Mouse (Mus musculus) urinary bladder, postnatal 36 days (tissue): Measurements from ENCODE around the gene Uap1l1.
A peak's percentile ranks its signal among the peaks of the same experiment; 100 is the strongest.

Source experiments
- DNase-seq, 2 experiments: peaks; one replicate each; pipeline ENCODE4 v3.0.0; 2022; ENCODE audit warnings: low spot score in 2 of 2, mixed read lengths in 1 of 2

The Uap1l1 gene

DNA sequence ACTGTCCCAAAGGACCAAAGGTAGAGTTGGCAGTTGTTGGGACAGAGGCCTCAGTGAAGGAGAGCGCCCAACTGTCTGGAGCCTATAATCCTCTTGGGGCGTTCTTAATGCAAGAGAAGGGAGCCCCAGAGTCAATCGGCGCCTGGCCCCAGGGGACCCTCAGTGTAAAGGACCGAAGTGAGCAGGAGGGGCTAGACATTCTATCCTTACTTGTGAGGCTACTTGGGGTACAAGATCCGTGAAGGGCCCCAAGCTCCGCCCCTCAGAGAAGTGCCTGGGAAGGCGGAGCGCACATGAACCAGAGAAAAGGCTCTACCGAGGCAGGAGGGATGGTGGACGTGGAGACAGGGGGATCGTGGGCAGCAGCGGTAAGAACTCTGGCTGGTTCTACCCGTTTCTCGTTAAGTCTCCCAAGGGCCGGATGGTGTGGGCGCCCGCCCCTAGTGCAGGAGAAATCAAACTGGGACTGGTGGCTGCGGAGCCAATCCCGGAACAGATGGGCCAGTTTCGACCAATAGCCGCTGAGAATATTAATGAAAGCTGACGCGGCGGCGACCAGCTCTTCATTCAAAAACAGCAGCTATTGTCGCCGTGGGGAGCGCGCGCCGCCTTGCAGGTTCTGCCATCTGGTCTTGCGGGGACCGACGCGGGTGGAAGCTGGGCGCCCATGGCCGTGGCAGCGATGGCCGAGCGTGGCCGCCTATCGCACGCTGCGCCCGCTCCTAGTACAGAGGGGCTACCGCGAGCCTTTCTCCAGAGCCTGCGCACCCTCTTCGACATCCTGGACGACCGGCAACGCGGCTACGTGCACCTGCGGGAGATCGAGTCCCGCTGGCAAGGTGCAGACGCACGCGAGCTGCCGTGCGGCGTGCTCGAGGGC, 6.5 kb upstream of the Uap1l1 start, which contains the start of gene Sapcd2:
Gene Sapcd2, plus strand, starts transcription at position 558 of the 880 bp plus-strand sequence.
- peak; percentile 75 to 86 for DNase-seq

DNA sequence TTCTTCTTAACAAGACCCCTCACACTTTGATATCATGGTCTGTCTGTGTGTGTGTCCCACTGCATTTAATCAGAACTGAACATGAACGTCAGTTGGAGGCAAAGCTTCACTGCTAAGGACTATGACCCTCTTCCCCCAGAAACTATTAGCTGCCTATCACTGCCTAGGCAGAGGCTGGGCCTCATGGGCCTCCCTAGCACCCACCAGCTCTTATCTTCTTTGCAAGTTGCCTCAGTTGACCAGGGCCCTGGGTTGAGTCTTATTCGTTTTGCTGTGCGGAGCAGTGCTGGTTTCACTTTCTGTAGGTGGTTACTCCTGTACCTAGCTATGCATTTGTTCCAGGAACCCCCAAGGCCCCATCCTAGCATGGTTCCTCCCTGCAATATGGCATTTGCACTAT, 4.5 kb upstream of the Uap1l1 start:
- no peak for DNase-seq

- no peak for DNase-seq
Measured at GRCm38 (mm10) chr2:25364761-25365090, 756 bp downstream of the Uap1l1 start.

- no peak for DNase-seq
Measured at GRCm38 (mm10) chr2:25364313-25364712, 1.2 kb downstream of the Uap1l1 start.

DNA sequence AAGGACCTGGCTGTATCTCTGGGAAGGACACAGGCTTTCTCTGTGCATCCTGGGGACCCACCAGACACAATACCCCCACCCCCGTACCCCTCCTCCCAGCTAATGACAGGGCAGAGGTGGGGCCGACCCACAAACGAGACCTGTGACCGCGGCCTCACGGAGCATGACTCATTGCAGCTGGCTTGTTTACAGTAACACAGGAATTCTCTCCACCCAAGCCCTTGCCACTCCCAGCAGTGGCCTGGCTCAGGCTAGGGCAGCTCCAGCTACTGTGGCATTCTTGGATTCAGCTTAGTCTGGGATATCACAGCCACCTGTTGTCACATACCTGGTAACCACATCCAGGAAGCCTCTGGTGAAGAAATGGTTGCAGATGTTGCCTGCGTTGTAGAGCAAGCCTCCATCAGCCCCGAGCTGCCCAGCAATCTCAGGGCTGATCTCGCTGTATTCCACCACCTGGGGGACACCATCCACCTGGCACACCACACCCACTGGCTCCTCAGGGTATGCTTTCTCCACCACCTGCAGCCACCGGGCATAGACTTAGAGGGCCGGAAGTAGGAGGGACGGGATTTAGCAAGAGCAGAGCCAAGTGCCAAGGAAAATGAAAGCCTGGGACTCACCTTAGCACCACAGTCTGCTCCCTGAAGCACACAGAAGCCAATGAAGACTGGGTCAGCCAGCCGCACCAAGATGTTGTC, 1.9 kb downstream of the Uap1l1 start:
- peak in 1 of 2 experiments; percentile 47 for DNase-seq

GRCm38 (mm10) chr2:25359848-25360247, 5.6 kb downstream of the Uap1l1 start:
- no peak for DNase-seq

- peak; percentile 64 to 78 for DNase-seq
Measured at GRCm38 (mm10) chr2:25356208-25357079, 9.0 kb downstream of the Uap1l1 start, which contains the start of gene Dpp7. Dpp7 (minus strand) TSS chr2:25356359.

- no peak for DNase-seq
Measured at GRCm38 (mm10) chr2:25355419-25356066, 9.9 kb downstream of the Uap1l1 start.

DNA sequence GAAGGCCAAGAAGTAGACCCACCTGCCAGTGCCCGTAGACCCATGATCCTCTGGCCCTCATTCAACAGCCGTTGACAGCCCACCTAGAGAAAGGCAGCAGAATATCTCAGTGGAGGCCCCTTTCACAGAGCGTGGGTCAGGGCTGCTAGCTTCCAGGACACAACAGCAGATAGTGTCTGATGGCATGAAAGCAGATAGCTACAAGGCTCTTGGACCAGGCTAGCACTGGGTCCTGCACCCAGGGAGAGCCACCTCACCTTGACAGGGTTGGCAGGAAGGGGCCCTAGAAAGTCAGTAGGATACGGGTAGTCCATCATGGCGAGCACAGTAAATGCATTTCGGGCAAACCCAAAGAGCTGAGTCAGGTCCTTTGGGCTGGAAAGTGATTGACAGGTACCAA, 11.3 kb downstream of the Uap1l1 start:
- DNase-seq, result no peak

GRCm38 (mm10) chr2:25350701-25351100, 14.8 kb downstream of the Uap1l1 start:
- DNase-seq, result no peak

GRCm38 (mm10) chr2:25349499-25349898, 16.0 kb downstream of the Uap1l1 start:
- DNase-seq, result no peak

- DNase-seq, result no peak
Measured at GRCm38 (mm10) chr2:25348162-25348561, 17.3 kb downstream of the Uap1l1 start.

- no peak for DNase-seq
Measured at GRCm38 (mm10) chr2:25338303-25338702, 27.2 kb downstream of the Uap1l1 start.

- no peak for DNase-seq
Measured at GRCm38 (mm10) chr2:25333569-25333968, 31.9 kb downstream of the Uap1l1 start.

GRCm38 (mm10) chr2:25332286-25333160, 33.0 kb downstream of the Uap1l1 start, which contains the start of gene Man1b1:
Man1b1 (plus strand) TSS chr2:25332338.
- DNase-seq, result peak; percentile 99

DNA sequence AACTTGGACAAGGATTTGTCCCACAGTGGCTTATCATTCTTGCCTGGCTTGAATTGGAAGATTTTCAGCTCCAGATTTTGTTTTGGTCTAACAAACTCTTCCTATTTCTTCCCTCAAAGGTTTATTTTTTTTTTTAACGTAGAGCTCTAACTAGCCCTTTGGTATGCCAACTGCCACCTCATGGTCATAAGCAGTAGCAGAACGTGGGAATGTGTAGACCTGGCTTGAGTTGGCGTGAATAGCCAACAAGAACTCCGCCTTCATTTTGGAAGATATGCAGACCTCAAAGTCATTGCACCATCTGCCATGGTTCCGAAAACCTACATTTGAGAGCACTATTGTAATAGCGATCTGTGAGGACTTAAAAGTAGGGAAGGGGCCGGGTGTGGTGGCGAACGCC, 34.0 kb downstream of the Uap1l1 start:
- DNase-seq, result no peak

DNA sequence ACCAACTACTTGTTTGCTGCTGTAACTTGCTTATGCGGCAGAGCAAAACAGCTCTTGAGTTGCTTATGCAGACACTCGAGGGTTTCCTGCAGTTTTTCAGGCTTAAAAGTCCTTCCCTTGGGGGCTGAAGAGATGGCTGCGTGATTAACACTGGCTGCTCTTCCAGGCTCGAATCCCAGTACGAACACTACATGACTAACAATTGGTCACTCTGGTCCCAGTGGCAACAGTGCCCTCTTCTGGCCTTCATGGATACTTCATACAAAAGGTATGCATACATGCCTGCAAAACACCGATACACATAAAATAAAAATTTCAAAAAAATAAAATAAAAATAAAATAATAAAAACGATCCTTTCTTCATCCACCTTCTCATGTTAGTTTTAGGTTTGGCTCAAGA, 37.0 kb downstream of the Uap1l1 start:
- no peak for DNase-seq

- DNase-seq, result no peak
Measured at GRCm38 (mm10) chr2:25326036-25326435, 39.4 kb downstream of the Uap1l1 start.

DNA sequence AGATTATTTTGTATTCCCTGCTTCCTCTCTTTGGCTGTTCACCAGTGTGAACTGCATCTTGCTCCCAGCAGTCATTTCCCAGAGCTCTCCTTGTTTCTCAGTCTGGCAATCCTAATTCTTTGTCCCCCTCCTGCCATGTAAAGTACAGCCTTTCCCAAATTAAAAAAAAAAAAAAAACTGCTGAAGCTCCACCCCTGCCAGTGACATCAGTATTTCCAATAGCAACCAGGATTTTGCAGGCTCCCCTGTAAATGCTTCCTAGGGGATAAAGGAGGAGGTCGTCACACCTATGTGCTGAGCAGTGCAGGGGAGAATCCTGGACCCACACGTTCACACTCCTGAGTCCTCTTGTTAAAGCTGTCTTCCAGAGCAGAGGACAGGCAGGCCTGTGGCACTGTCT, 45.4 kb downstream of the Uap1l1 start:
- DNase-seq, result no peak
